Mouse (Mus musculus) bone marrow macrophage, adult 2 months (primary cell): Measurements from ENCODE around the gene Arhgef16.

Experiments used
- CTCF ChIP-seq: IDR thresholded peaks from 2 replicates; pipeline ENCODE4 v1.5.1; 2012; ENCODE audit warnings: low read depth, mild to moderate bottlenecking, low read length, moderate library complexity
- POLR2A ChIP-seq: IDR thresholded peaks from 2 replicates; pipeline ENCODE4 v1.6.1; 2012; ENCODE audit warnings: mild to moderate bottlenecking, low read depth, low read length, borderline replicate concordance

DNA sequence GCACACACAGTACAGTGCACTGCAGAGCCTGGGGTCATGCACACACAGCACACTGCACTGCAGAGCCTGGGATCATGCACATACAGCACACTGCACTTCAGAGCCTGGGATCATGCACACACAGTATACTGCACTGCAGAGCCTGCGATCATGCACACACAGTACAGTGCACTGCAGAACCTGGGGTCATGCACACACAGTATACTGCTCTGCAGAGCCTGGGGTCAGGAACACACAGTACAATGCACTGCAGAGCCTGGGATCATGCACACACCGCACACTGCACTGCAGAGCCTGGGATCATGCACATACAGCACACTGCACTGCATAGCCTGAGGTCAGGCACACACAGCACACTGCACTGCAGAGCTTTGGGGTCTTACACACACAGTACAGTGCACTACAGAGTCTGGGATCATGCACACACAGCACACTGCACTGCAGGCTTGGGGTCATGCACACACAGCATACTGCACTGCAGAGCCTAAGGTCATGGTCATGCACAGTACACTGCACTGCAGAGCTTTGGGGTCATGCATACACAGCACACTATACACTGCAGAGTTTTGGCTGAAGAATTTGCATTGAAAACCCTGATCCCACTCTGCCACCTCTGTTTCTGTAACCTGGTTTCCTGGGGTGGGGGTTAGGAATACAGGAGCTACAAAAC lies 10.8 kb upstream of the Arhgef16 start:
- TF ChIP-seq POLR2A (no peak), CTCF (no peak)
